Mouse (Mus musculus): ENCODE data around the gene Pepd. TPM values are rescaled to one million over a fixed set of nuclear protein-coding genes. Genes with fewer than 3 reads are reported as not detected.

The Pepd gene
- total RNA-seq, 2 experiments from 2014 or later, result 29.8 to 34.4 TPM

GRCm38 (mm10) chr7:35053161-35053560 lies 141.0 kb downstream of the Pepd start:
- DNase-seq (ENCODE audit: low spot score in 2 of 2), result no peak

- no peak for DNase-seq (ENCODE audit: low spot score in 2 of 2)
Observed at GRCm38 (mm10) chr7:35054286-35054685, 142.1 kb downstream of the Pepd start.

DNA sequence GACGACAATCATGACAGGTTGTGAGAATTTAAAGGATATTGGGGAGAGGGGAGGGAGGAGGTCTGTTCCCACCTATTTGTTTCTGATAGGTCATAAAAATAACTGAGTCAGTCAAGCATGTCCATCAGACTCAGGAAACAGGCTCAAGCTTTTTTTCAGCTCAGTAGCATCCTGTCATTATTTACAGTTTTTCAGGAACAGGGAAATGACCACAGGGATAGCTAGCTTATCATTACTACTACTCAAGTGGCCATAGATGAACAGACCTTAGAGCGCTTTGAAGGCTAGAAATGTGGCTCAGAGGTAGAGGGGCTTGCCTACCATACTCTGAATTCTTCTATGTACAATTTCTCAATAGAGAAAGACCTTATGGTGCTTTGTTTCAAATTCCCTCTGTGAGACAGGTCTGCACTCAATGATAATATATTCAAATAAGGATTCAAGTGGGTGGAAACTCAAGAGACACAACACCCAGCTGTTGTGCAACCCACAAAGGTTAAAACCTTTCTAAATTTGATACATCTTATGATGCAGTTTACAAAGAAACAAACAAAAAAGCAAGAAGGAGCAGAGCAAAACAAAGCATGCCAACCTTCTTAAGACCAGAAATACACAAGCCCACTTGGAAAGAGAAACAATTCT lies 142.9 kb downstream of the Pepd start:
- DNase-seq (ENCODE audit: low spot score in 2 of 2), result no peak

DNA sequence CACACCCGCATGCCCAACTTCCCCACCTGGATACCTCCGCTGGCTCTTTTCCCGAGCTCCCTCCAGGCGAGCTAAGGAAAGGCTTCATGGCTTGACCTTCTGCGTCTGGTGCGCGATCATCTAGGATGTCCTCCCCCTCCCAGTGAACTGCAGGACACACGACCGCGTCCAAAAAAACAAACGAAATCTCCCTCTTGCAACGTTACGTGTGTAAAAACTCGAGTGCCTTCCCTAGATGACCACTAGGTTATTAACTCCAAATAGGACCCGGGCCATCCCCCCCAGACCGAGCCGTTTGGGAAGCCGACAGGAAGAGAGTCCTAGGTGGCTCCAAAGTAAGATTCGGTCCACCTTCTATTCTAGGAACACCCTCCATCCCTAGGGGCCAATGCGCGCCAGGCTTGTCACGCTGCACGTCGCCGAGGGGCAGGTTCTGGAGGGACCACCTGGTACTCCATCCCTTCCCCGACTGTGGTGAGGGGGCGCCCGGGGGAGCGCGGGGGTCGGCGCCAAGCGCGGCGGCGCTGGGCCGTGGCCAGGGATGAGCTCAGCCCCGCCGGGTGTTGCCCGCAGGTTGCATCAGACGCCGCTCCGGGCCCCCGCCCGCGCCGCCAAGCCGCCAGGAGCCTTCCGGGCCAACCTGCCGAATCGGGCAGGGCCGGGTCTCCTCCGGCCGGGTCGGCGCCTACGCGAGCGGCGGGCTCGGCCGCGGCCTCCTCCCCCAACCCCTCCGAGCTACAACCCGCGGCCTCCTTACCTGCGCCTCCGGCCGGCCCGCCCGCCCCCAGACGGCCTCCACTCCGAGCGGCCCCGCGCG lies 143.6 kb downstream of the Pepd start:
- DNase-seq (ENCODE audit: low spot score in 2 of 2), result peak; percentile 43 to 48

- peak; percentile 97 to 98 for DNase-seq (ENCODE audit: low spot score in 2 of 2)
Observed at GRCm38 (mm10) chr7:35056436-35056864, 144.3 kb downstream of the Pepd start, which contains the start of gene Cebpg. TSS of gene Cebpg (minus strand) at chr7:35056573.

GRCm38 (mm10) chr7:35056999-35057398 lies 144.8 kb downstream of the Pepd start:
- DNase-seq (ENCODE audit: low spot score in 2 of 2), result no peak

- no peak for DNase-seq (ENCODE audit: low spot score in 2 of 2)
Observed at GRCm38 (mm10) chr7:35057569-35057968, 145.4 kb downstream of the Pepd start.

DNA sequence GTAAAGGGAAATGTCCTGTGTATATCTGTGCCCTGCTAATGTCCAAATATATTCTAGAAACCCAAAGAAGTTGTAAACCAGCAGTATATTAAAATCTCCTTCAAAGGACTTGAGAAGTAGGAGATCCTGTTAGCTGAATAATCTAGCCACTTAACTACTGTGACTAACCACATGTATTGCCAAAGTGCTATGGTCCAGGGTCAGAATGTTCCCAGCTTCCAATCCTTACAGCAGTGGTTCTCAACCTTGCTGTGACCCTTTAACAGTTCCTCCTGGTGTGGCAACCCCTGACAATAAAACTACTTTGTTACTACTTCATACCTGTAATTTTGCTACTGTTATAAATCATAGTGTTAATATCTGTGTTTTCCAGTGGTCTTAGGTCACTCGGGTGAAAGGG lies 146.2 kb downstream of the Pepd start:
- no peak for DNase-seq (ENCODE audit: low spot score in 2 of 2)

DNA sequence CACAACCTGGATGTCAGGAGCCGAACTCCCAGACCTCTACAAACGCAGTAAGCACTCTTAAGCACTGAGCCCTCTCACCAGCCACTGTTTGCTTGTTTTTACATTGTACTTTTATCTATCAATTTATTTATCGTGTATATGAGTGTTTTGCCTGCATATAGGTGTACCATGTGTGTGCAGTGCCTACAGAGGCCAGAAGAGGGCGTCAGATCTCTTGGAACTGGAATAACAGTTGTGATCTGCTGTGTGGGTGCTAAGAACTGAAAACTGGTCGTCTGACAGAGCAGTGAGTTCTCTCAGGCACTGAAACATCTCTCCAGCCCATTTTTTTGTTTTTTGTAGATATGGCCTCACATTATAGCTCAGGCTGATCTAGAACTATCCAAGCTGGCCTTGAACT lies 147.3 kb downstream of the Pepd start:
- no peak for DNase-seq (ENCODE audit: low spot score in 2 of 2)

GRCm38 (mm10) chr7:35064286-35065258 lies 152.4 kb downstream of the Pepd start:
- no peak for DNase-seq (ENCODE audit: low spot score in 2 of 2)

- no peak for DNase-seq (ENCODE audit: low spot score in 2 of 2)
Observed at GRCm38 (mm10) chr7:35065958-35066357, 153.8 kb downstream of the Pepd start.

DNA sequence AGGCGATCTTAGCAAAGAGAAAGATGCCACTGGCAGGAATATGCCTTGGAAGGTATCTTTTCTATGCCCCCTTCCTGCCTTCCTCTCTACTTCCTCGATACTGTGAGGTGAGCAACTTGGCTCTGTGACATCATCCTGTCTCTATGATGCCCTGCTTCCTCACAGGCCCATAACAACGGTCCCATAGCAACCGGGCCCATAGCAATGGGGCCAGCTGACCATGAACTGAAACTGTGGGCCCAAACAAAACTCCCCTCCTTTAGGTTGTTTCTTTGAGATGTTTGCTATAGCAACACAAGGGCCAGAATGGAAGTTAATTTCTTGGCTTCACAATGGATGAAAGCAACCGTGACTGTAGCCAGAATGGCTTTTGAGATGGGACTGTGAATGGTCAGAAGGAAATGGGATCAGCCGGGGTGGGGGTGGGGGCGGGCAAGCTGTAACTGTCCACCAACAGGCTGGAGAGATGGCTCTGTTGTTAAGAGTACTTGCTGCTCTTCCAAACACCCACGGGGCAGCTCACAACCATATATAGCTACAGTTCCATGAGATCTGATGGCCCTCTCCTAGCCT lies 154.5 kb downstream of the Pepd start:
- no peak for DNase-seq (ENCODE audit: low spot score in 2 of 2)

GRCm38 (mm10) chr7:35076645-35077044 lies 164.5 kb downstream of the Pepd start:
- no peak for DNase-seq (ENCODE audit: low spot score in 2 of 2)

- no peak for DNase-seq (ENCODE audit: low spot score in 2 of 2)
Observed at GRCm38 (mm10) chr7:35080843-35081338, 168.7 kb downstream of the Pepd start.

DNA sequence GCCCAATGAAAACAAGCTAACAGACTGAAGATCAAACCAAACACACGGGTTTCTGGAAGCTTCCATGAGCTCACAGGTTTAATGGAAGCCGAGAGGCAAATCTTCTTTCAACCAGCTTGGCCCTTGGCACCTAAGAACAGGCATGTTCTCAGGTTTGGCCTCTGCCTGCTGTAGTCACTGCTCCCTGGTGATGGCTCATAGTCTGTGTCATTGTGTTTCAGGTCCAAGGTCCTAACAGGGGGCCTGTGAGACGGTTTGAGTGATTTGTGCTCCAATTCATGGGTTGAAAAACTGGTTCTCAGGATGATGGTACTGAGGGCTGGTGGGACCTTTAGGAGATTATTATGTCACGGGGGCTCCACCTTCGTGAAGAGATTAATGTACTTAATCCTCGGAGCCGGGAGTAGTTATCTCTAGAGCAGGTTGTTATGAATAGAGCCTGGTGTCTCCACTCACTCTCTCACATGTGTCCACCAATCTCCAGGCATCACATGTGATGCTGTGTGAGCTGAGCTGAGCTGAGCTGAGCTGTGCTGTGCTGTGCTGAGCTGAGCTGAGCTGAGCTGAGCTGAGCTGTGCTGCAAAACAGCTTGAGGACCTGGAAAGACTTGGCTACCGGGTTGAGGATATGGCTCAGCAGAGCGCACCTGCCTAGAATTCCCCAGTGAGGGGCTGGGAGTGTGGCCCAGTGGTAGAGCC lies 169.4 kb downstream of the Pepd start:
- no peak for DNase-seq (ENCODE audit: low spot score in 2 of 2)

DNA sequence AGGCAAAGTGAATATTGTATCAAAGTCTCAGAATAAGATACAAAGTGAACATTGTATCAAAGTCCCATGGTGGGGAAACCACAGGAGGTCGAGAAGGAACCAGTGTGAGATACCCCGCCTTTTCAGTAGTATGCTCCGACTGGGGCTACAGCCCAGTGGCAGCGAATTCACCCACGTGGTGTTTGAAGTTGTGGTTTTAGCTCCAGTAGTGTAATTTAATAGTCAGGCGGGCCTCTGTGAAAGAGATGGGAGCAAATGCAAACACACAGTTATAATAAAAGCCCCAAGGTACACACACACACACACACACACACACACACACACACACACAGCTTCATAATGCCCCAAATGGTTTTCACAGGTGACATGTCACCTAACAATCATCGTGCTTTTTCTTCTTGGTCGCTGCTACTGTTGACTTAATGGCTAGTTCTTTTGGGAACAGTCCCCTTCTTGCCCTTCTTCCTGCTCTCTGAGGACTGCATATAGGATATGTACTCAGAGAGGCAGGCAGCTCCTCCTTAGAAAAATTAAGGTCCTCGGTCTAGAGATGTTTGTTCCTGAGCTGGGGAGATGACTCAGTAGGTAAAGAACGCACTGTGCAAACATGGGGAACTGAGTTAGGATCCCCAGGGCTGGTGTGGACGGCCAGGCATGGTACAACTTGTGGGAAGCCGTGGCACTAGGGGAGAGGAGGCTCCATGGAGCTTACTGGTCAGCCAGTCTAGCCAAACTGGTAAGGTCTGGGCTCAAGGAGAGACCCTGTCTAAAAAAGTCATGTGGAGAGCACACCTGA lies 172.6 kb downstream of the Pepd start:
- DNase-seq (ENCODE audit: low spot score in 2 of 2), result no peak

- DNase-seq (ENCODE audit: low spot score in 2 of 2), result peak; percentile 18 to 28
Observed at GRCm38 (mm10) chr7:35086271-35086861, 174.2 kb downstream of the Pepd start.

DNA sequence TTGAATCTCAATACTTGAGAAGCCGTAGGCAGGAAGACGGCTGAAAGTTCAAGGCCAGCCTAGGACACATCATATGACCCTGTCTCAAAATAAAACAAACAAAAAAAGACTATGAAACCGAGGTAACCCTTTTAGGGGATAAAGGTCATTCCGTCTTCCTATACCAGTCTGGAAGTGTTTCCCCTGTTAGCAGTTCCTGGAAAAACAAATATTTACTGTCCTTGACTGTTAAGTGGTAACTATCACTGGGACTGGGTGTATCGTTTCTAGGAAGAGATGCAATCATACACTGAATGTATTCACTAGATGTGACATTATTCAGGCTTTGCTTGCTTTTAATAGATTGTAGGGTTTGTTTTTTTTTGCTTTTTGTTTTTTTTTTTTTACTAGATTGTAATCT lies 178.4 kb downstream of the Pepd start:
- DNase-seq (ENCODE audit: low spot score in 2 of 2), result no peak

All from left cerebral cortex, adult 18-20 months (tissue).